Mouse (Mus musculus): ENCODE results near the gene Aanat. TPM values are rescaled to one million over a fixed set of nuclear protein-coding genes. Genes with fewer than 3 reads are reported as not detected.

Aanat gene
- polyA plus RNA-seq, 1 experiment from 2014 or later, result not detected

DNA sequence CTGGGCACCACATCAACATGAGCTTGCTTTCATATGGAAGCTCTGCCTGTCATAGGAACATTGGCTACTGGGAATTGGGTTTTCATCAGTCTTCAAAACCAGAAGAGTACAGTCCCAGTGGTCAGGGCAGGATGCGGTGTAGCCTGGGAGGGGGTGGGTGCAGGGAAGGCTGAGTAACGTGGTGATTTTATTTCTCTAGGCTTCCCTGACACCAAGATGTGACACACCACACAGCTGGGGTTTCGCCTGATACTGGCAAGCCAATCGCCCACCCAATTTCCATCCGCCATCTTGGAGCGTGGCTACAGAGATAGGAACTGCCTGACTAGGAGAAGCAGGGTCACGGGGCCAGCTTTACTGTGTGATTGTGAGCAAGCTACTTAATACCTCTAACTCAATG lies 32.4 kb downstream of the Aanat start:
- Histone ChIP-seq H3K4me3 (ENCODE audit: low read depth, low read length) (no peak overlapping the region), H3K27me3 (ENCODE audit: control insufficient read depth, insufficient read depth, low read length) (no peaks in the 10 kb centered on the region), H3K9me3 (ENCODE audit: control insufficient read depth, low read depth, low read length) (no peaks in the 10 kb centered on the region), H3K4me1 (ENCODE audit: control insufficient read depth, insufficient read depth, low read length) (peaks cover 36% of the 10 kb centered on the region), H3K36me3 (ENCODE audit: control insufficient read depth, insufficient read depth, low read length) (no peaks in the 10 kb centered on the region), H3K27ac (ENCODE audit: low read length) (no peak overlapping the region), H3K9ac (replicated peaks; ENCODE audit: low read depth, low read length) (no peak overlapping the region), H3K4me2 (replicated peaks; ENCODE audit: low read depth, low read length) (no peak overlapping the region)
- 91% methylated on average over 7 of the region's 7 CpGs for WGBS
- no peak for ATAC-seq (ENCODE audit: insufficient number of reproducible peaks, insufficient read depth, low FRiP score, low read depth)

- no peak overlapping the region for H3K4me3 ChIP-seq (ENCODE audit: low read depth, low read length)
- no peak overlapping the region for H3K4me2 ChIP-seq (replicated peaks; ENCODE audit: low read depth, low read length)
- H3K4me1 ChIP-seq (ENCODE audit: control insufficient read depth, insufficient read depth, low read length), result peaks cover 36% of the 10 kb centered on the region
- 89% methylated on average over 7 of the region's 7 CpGs for WGBS
- no peak overlapping the region for H3K27ac ChIP-seq (ENCODE audit: low read length)
- no peak overlapping the region for H3K9ac ChIP-seq (replicated peaks; ENCODE audit: low read depth, low read length)
- H3K9me3 ChIP-seq (ENCODE audit: control insufficient read depth, low read depth, low read length), result no peaks in the 10 kb centered on the region
- H3K27me3 ChIP-seq (ENCODE audit: control insufficient read depth, insufficient read depth, low read length), result no peaks in the 10 kb centered on the region
- no peak for ATAC-seq (ENCODE audit: insufficient number of reproducible peaks, insufficient read depth, low FRiP score, low read depth)
- H3K36me3 ChIP-seq (ENCODE audit: control insufficient read depth, insufficient read depth, low read length), result no peaks in the 10 kb centered on the region
Measured at GRCm38 (mm10) chr11:116619156-116619555, 32.9 kb downstream of the Aanat start.

DNA sequence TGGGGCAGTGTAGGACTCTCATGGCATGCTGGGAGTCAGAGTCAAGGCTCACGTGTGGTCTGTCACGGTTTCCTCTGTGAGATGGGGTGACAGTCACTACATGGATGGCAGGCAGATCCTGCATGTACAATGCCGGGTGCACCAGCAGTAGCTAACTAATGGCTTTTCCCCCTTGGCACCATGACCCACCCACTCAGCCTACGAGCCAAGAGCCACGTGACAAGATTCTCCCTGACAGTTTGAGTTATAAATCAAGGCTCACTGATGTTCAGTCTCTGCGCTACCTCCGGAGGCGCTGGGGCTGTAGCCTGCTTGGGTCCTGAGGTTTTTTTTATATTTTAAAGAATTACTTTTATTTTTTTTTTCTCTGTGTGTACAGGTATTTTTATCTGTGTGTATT lies 33.3 kb downstream of the Aanat start:
- 48% methylated on average over 8 of the region's 8 CpGs for WGBS
- no peaks in the 10 kb centered on the region for H3K27me3 ChIP-seq (ENCODE audit: control insufficient read depth, insufficient read depth, low read length)
- no peaks in the 10 kb centered on the region for H3K36me3 ChIP-seq (ENCODE audit: control insufficient read depth, insufficient read depth, low read length)
- H3K9me3 ChIP-seq (ENCODE audit: control insufficient read depth, low read depth, low read length), result no peaks in the 10 kb centered on the region
- peaks cover 38% of the 10 kb centered on the region for H3K4me1 ChIP-seq (ENCODE audit: control insufficient read depth, insufficient read depth, low read length)
- ATAC-seq (ENCODE audit: insufficient number of reproducible peaks, insufficient read depth, low FRiP score, low read depth), result no peak
- no peak overlapping the region for H3K4me2 ChIP-seq (replicated peaks; ENCODE audit: low read depth, low read length)
- H3K4me3 ChIP-seq (ENCODE audit: low read depth, low read length), result no peak overlapping the region
- no peak overlapping the region for H3K27ac ChIP-seq (ENCODE audit: low read length)
- no peak overlapping the region for H3K9ac ChIP-seq (replicated peaks; ENCODE audit: low read depth, low read length)

DNA sequence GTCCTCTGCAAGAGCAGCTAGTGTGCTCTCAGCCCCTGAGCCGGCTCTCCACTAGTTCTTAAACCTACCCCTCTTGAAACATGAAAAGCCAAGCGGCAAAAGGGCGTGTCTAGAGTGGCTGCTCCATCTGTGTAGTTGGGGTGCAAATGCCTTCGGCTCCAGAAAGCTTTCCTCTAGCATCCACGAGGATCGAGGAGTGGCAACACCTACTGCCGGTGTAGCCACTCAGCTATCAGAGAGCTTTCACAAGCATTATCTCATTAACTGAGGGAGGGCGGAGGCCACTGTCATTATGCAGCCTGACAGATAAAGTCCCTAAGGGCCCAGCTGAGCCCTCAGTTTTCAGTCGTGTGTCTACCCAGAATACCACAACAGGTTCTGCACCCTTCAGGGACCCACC lies 33.8 kb downstream of the Aanat start:
- Histone ChIP-seq H3K4me3 (ENCODE audit: low read depth, low read length) (no peak overlapping the region), H3K36me3 (ENCODE audit: control insufficient read depth, insufficient read depth, low read length) (no peaks in the 10 kb centered on the region), H3K9me3 (ENCODE audit: control insufficient read depth, low read depth, low read length) (no peaks in the 10 kb centered on the region), H3K27ac (ENCODE audit: low read length) (no peak overlapping the region), H3K4me2 (replicated peaks; ENCODE audit: low read depth, low read length) (no peak overlapping the region), H3K27me3 (ENCODE audit: control insufficient read depth, insufficient read depth, low read length) (no peaks in the 10 kb centered on the region), H3K9ac (replicated peaks; ENCODE audit: low read depth, low read length) (no peak overlapping the region), H3K4me1 (ENCODE audit: control insufficient read depth, insufficient read depth, low read length) (peaks cover 40% of the 10 kb centered on the region)
- WGBS, result 33% methylated on average over 9 of the region's 9 CpGs
- ATAC-seq (ENCODE audit: insufficient number of reproducible peaks, insufficient read depth, low FRiP score, low read depth), result no peak

- H3K4me2 ChIP-seq (replicated peaks; ENCODE audit: low read depth, low read length), result 0 out of 2 replicates have a peak overlapping the region, but pooled peaks have one; percentile 7
- peak overlapping the region; percentile 66; the same call in 1 of the 2 replicates for H3K27ac ChIP-seq (ENCODE audit: low read length)
- H3K36me3 ChIP-seq (ENCODE audit: control insufficient read depth, insufficient read depth, low read length), result no peaks in the 10 kb centered on the region
- H3K9ac ChIP-seq (replicated peaks; ENCODE audit: low read depth, low read length), result no peak overlapping the region
- ATAC-seq (ENCODE audit: insufficient number of reproducible peaks, insufficient read depth, low FRiP score, low read depth), result no peak
- WGBS, result 76% methylated on average over 10 of the region's 10 CpGs
- no peak overlapping the region for H3K4me3 ChIP-seq (ENCODE audit: low read depth, low read length)
- H3K27me3 ChIP-seq (ENCODE audit: control insufficient read depth, insufficient read depth, low read length), result no peaks in the 10 kb centered on the region
- H3K9me3 ChIP-seq (ENCODE audit: control insufficient read depth, low read depth, low read length), result no peaks in the 10 kb centered on the region
- H3K4me1 ChIP-seq (ENCODE audit: control insufficient read depth, insufficient read depth, low read length), result peaks cover 40% of the 10 kb centered on the region
Measured at GRCm38 (mm10) chr11:116620559-116621253, 34.5 kb downstream of the Aanat start.

GRCm38 (mm10) chr11:116621258-116621704 lies 35.0 kb downstream of the Aanat start:
- H3K9ac ChIP-seq (replicated peaks; ENCODE audit: low read depth, low read length), result no peak overlapping the region
- no peaks in the 10 kb centered on the region for H3K36me3 ChIP-seq (ENCODE audit: control insufficient read depth, insufficient read depth, low read length)
- ATAC-seq (ENCODE audit: insufficient number of reproducible peaks, insufficient read depth, low FRiP score, low read depth), result peak; percentile 28; the same call in 1 of the 2 replicates
- 0 out of 2 replicates have a peak overlapping the region, but pooled peaks have one; percentile 7 for H3K4me2 ChIP-seq (replicated peaks; ENCODE audit: low read depth, low read length)
- H3K4me3 ChIP-seq (ENCODE audit: low read depth, low read length), result no peak overlapping the region
- H3K27ac ChIP-seq (ENCODE audit: low read length), result peak overlapping the region; percentile 66; the same call in 1 of the 2 replicates
- no peaks in the 10 kb centered on the region for H3K27me3 ChIP-seq (ENCODE audit: control insufficient read depth, insufficient read depth, low read length)
- WGBS, result 22% methylated on average over 6 of the region's 6 CpGs
- H3K9me3 ChIP-seq (ENCODE audit: control insufficient read depth, low read depth, low read length), result no peaks in the 10 kb centered on the region
- H3K4me1 ChIP-seq (ENCODE audit: control insufficient read depth, insufficient read depth, low read length), result peaks cover 35% of the 10 kb centered on the region

- peak overlapping the region; percentile 57 for H3K4me3 ChIP-seq (ENCODE audit: low read depth, low read length)
- H3K4me2 ChIP-seq (replicated peaks; ENCODE audit: low read depth, low read length), result peak overlapping the region; percentile 93
- peaks cover 34% of the 10 kb centered on the region for H3K4me1 ChIP-seq (ENCODE audit: control insufficient read depth, insufficient read depth, low read length)
- no peaks in the 10 kb centered on the region for H3K27me3 ChIP-seq (ENCODE audit: control insufficient read depth, insufficient read depth, low read length)
- 7% methylated on average over 37 of the region's 40 CpGs for WGBS
- H3K36me3 ChIP-seq (ENCODE audit: control insufficient read depth, insufficient read depth, low read length), result no peaks in the 10 kb centered on the region
- no peaks in the 10 kb centered on the region for H3K9me3 ChIP-seq (ENCODE audit: control insufficient read depth, low read depth, low read length)
- no peak overlapping the region for H3K27ac ChIP-seq (ENCODE audit: low read length)
- peak overlapping the region; percentile 57 for H3K9ac ChIP-seq (replicated peaks; ENCODE audit: low read depth, low read length)
- ATAC-seq (ENCODE audit: insufficient number of reproducible peaks, insufficient read depth, low FRiP score, low read depth), result peak; percentile 0; the same call in 1 of the 2 replicates
Measured at GRCm38 (mm10) chr11:116623281-116624124, 37.3 kb downstream of the Aanat start.

DNA sequence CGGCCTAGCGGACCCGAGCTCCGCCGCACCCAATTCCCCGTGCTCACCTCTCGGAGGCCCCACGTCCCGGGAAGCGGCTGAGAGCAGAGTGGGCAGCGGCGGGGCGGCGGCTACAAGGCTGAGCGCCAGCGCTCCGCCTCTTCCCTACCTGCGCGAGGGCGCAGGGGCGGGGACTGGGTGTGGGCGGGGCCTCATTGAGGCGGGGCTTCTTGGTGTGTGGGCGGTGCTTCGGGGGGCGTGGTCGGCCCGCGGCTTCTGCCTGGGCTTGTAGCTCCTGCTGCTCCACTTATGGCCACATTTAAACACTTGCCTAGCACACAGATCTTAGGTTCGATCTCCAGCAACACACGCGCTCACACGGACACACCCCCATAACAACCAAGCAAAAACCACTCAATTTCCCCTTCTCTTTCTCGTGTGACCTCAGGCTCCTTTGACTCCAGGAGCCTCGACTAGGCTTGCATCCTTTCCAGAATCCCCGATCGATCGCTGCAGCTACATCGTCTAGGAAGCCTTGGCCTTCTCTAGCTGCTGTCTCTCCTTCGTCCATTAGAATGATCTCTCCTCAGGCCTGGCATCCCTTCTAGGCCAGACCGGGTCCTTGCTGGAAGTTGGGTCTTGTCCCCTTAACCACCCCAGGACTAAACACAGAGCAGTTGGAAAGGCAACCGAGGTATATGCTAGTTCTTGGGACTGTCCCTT lies 38.0 kb downstream of the Aanat start:
- WGBS, result 14% methylated on average over 42 of the region's 42 CpGs
- Histone ChIP-seq H3K4me1 (ENCODE audit: control insufficient read depth, insufficient read depth, low read length) (peaks cover 33% of the 10 kb centered on the region), H3K9ac (replicated peaks; ENCODE audit: low read depth, low read length) (peak overlapping the region; percentile 57), H3K9me3 (ENCODE audit: control insufficient read depth, low read depth, low read length) (no peaks in the 10 kb centered on the region), H3K4me2 (replicated peaks; ENCODE audit: low read depth, low read length) (peak overlapping the region; percentile 93), H3K27ac (ENCODE audit: low read length) (no peak overlapping the region), H3K4me3 (ENCODE audit: low read depth, low read length) (peak overlapping the region; percentile 57), H3K27me3 (ENCODE audit: control insufficient read depth, insufficient read depth, low read length) (no peaks in the 10 kb centered on the region), H3K36me3 (ENCODE audit: control insufficient read depth, insufficient read depth, low read length) (no peaks in the 10 kb centered on the region)
- peak; percentile 74 for ATAC-seq (ENCODE audit: insufficient number of reproducible peaks, insufficient read depth, low FRiP score, low read depth)

Measured in stomach, embryonic 14.5 days (tissue).